Mouse (Mus musculus) brain, embryonic 14.5 days (tissue): ENCODE measurements at regions not wholly inside any gene's neighbourhood (a gene's known extent, or its start where the extent isn't known, plus 50 kb on each side); places are given as distances from the start of the nearest gene placed in this dataset.

Experiments
- CTCF ChIP-seq: fragments of 200-500 bp; IDR thresholded peaks from 2 replicates; pipeline ENCODE4 v1.5.1; 2012; ENCODE audit warnings: inconsistent platforms, mild to moderate bottlenecking, moderate library complexity, borderline replicate concordance; ENCODE audit not compliant: insufficient read depth, insufficient read length; ENCODE audit errors: extremely low read depth
- POLR2A ChIP-seq: fragments of 200-500 bp; IDR thresholded peaks from 2 replicates; pipeline ENCODE4 v1.6.1; 2012; ENCODE audit warnings: mild to moderate bottlenecking, inconsistent platforms, borderline replicate concordance; ENCODE audit not compliant: poor library complexity, insufficient read depth, insufficient read length, severe bottlenecking; ENCODE audit errors: extremely low read depth

DNA sequence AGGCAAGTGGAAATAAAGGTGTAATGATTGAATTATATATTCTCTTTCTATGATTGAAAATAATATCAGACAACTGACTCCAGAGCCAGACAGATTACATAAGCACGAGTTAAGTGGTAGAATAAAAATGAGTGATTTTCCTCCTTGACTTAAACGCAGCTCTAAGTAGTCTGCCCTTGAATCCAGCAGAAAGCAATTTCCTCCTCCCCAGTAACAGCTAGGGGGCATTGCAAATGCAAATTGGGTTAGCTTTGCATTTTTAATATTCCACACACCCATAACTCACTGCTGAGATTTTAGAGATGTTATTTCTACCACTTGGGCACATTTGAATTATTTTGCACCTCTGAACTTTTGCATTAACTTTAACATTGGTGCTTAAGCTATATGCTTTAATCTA is 81.6 kb upstream of the Npvf start:
- TF ChIP-seq POLR2A (no peak), CTCF (no peak)
